Mouse (Mus musculus) MEL (cell line): Measurements from ENCODE around the gene Tbcd. TPM values are rescaled to one million over a fixed set of nuclear protein-coding genes. Genes with fewer than 3 reads are reported as not detected.

Experiments
- DNase-seq: peaks from one replicate; pipeline ENCODE4 v3.0.0; 2011; ENCODE audit warnings: low read depth, low spot score
- H3K27ac ChIP-seq: 2 replicates; pipeline ENCODE4 v1.5.1; 2012; ENCODE audit warnings: low read depth, mild to moderate bottlenecking, control low read depth, low read length, moderate library complexity; ENCODE audit not compliant: control insufficient read depth
- H3K27me3 ChIP-seq, 2 experiments: fragments of 150-350 bp in 1 of 2; sonication (generic) in 1 of 2; 2 replicates each; pipeline ENCODE4 v1.6.1; 2012; ENCODE audit warnings: low read length in 2 of 2, mild to moderate bottlenecking in 2 of 2, improper control_type of control experiment in 1 of 2, moderate library complexity in 1 of 2; ENCODE audit not compliant: insufficient read depth in 2 of 2, control insufficient read depth in 1 of 2
- H3K36me3 ChIP-seq, 2 experiments: 2 replicates each; pipeline ENCODE4 v1.6.1; 2012 to 2014; ENCODE audit warnings: low read length in 2 of 2, improper control_type of control experiment in 1 of 2, inconsistent platforms in 1 of 2, mild to moderate bottlenecking in 1 of 2; ENCODE audit not compliant: insufficient read depth in 2 of 2, control insufficient read depth in 1 of 2
- H3K4me1 ChIP-seq, 2 experiments: fragments of 150-350 bp in 1 of 2; sonication (generic) in 1 of 2; 2 replicates each; pipeline ENCODE4 v1.6.1; 2012; ENCODE audit warnings: low read length in 2 of 2, improper control_type of control experiment in 1 of 2, mild to moderate bottlenecking in 1 of 2; ENCODE audit not compliant: insufficient read depth in 2 of 2, control insufficient read depth in 1 of 2
- H3K4me3 ChIP-seq, 2 experiments: fragments of 150-350 bp in 1 of 2; sonication (generic) in 1 of 2; 2 replicates each; pipeline ENCODE4 v1.5.1; 2012; ENCODE audit warnings: low read depth in 2 of 2, low read length in 2 of 2, mild to moderate bottlenecking in 2 of 2, moderate library complexity in 2 of 2, control low read depth in 1 of 2, improper control_type of control experiment in 1 of 2; ENCODE audit not compliant: control insufficient read depth in 1 of 2, insufficient read depth in 1 of 2
- H3K79me2 ChIP-seq: 2 replicates; pipeline ENCODE4 v1.6.1; 2012; ENCODE audit warnings: mild to moderate bottlenecking, low read length, moderate library complexity; ENCODE audit not compliant: control insufficient read depth, poor library complexity, insufficient read depth
- H3K9ac ChIP-seq: 2 replicates; pipeline ENCODE4 v1.6.1; 2012; ENCODE audit warnings: low read depth, mild to moderate bottlenecking, control low read depth, low read length, moderate library complexity; ENCODE audit not compliant: control insufficient read depth, poor library complexity, severe bottlenecking
- H3K9me3 ChIP-seq: fragments of 150-350 bp; sonication (generic); replicated peaks from 2 replicates; pipeline ENCODE4 v1.6.1; 2012; ENCODE audit warnings: mild to moderate bottlenecking, low read length, improper control_type of control experiment, moderate library complexity; ENCODE audit not compliant: insufficient read depth
- BHLHE40 ChIP-seq: IDR thresholded peaks from 2 replicates; pipeline ENCODE4 v1.6.1; 2012; ENCODE audit warnings: low read depth, mild to moderate bottlenecking, inconsistent platforms, low read length, improper control_type of control experiment, borderline replicate concordance
- CHD1 ChIP-seq: IDR thresholded peaks from 2 replicates; pipeline ENCODE4 v1.6.1; 2012; ENCODE audit warnings: low read depth, mild to moderate bottlenecking, inconsistent platforms, low read length, improper control_type of control experiment
- CHD2 ChIP-seq: IDR thresholded peaks from 2 replicates; pipeline ENCODE4 v1.6.1; 2011; ENCODE audit warnings: low read length, improper control_type of control experiment
- CTCF ChIP-seq, 3 experiments: IDR thresholded peaks in 2 of 3; conservative IDR thresholded peaks in 1 of 3; 2 replicates each; pipeline ENCODE4 v1.5.1; 2011 to 2012; ENCODE audit warnings: low read length in 3 of 3, low read depth in 2 of 3, mild to moderate bottlenecking in 2 of 3, improper control_type of control experiment in 1 of 3, inconsistent platforms in 1 of 3, mixed read lengths in 1 of 3, moderate library complexity in 1 of 3; ENCODE audit not compliant: control insufficient read depth in 1 of 3, insufficient read depth in 1 of 3, poor library complexity in 1 of 3, severe bottlenecking in 1 of 3
- E2F4 ChIP-seq: IDR thresholded peaks from 2 replicates; pipeline ENCODE4 v1.6.1; 2011; ENCODE audit warnings: low read depth, low read length, improper control_type of control experiment, borderline replicate concordance
- EP300 ChIP-seq, 2 experiments: IDR thresholded peaks; 2 replicates each; pipeline ENCODE4 v1.6.1; 2011; ENCODE audit warnings: improper control_type of control experiment in 2 of 2, low read length in 2 of 2, low read depth in 1 of 2, mild to moderate bottlenecking in 1 of 2
- GABPA ChIP-seq: IDR thresholded peaks from 2 replicates; pipeline ENCODE4 v1.6.1; 2012; ENCODE audit warnings: low read depth, mild to moderate bottlenecking, inconsistent platforms, low read length, improper control_type of control experiment, moderate library complexity
- KAT2A ChIP-seq: conservative IDR thresholded peaks from 2 replicates; pipeline ENCODE4 v1.6.1; 2012; ENCODE audit warnings: low read depth, low read length, improper control_type of control experiment, inconsistent platforms
- MAFK ChIP-seq: IDR thresholded peaks from 2 replicates; pipeline ENCODE4 v1.6.1; 2011; ENCODE audit warnings: low read depth, mild to moderate bottlenecking, low read length, improper control_type of control experiment, borderline replicate concordance
- MEF2A ChIP-seq: IDR thresholded peaks from 2 replicates; pipeline ENCODE4 v1.6.1; 2014; ENCODE audit warnings: low read depth, mild to moderate bottlenecking, inconsistent platforms, low read length, improper control_type of control experiment; ENCODE audit not compliant: poor library complexity, insufficient replicate concordance, severe bottlenecking; ENCODE audit errors: extremely low read depth
- MXI1 ChIP-seq: IDR thresholded peaks from 2 replicates; pipeline ENCODE4 v1.6.1; 2011; ENCODE audit warnings: mild to moderate bottlenecking, low read depth, low read length, improper control_type of control experiment
- MYB ChIP-seq: IDR thresholded peaks from 2 replicates; pipeline ENCODE4 v1.6.1; 2011; ENCODE audit warnings: mild to moderate bottlenecking, low read depth, low read length, improper control_type of control experiment
- NELFE ChIP-seq: IDR thresholded peaks from 2 replicates; pipeline ENCODE4 v1.6.1; 2011; ENCODE audit warnings: low read depth, low read length, improper control_type of control experiment
- NRF1 ChIP-seq: IDR thresholded peaks from 2 replicates; pipeline ENCODE4 v1.6.1; 2014; ENCODE audit warnings: low read depth, mild to moderate bottlenecking, inconsistent platforms, low read length, improper control_type of control experiment, moderate library complexity; ENCODE audit not compliant: poor library complexity, insufficient read depth, severe bottlenecking
- RAD21 ChIP-seq: IDR thresholded peaks from 2 replicates; pipeline ENCODE4 v1.6.1; 2011; ENCODE audit warnings: mild to moderate bottlenecking, low read depth, low read length, improper control_type of control experiment
- SIN3A ChIP-seq: IDR thresholded peaks from 2 replicates; pipeline ENCODE4 v1.6.1; 2012; ENCODE audit warnings: low read length, improper control_type of control experiment, inconsistent platforms
- SMC3 ChIP-seq: IDR thresholded peaks from 2 replicates; pipeline ENCODE4 v1.6.1; 2011; ENCODE audit warnings: low read depth, low read length, improper control_type of control experiment
- TBP ChIP-seq: IDR thresholded peaks from 2 replicates; pipeline ENCODE4 v1.8.0; 2011; ENCODE audit warnings: low read depth, low read length, improper control_type of control experiment
- TCF12 ChIP-seq: IDR thresholded peaks from 2 replicates; pipeline ENCODE4 v1.6.1; 2014; ENCODE audit warnings: low read depth, mild to moderate bottlenecking, inconsistent platforms, low read length, improper control_type of control experiment, moderate library complexity
- UBTF ChIP-seq: IDR thresholded peaks from 2 replicates; pipeline ENCODE4 v1.6.1; 2012; ENCODE audit warnings: low read depth, mild to moderate bottlenecking, inconsistent platforms, low read length, improper control_type of control experiment, moderate library complexity, borderline replicate concordance; ENCODE audit not compliant: insufficient read depth
- USF1 ChIP-seq: IDR thresholded peaks from 2 replicates; pipeline ENCODE4 v1.6.1; 2014; ENCODE audit warnings: low read depth, mild to moderate bottlenecking, inconsistent platforms, low read length, improper control_type of control experiment, moderate library complexity
- USF2 ChIP-seq, 2 experiments: IDR thresholded peaks; 2 replicates each; pipeline ENCODE4 v1.6.1; 2011 to 2012; ENCODE audit warnings: improper control_type of control experiment in 2 of 2, low read length in 2 of 2, borderline replicate concordance in 1 of 2, inconsistent platforms in 1 of 2, low read depth in 1 of 2, mild to moderate bottlenecking in 1 of 2; ENCODE audit not compliant: insufficient read depth in 1 of 2
- ZC3H11A ChIP-seq: IDR thresholded peaks from 2 replicates; pipeline ENCODE4 v1.6.1; 2012; ENCODE audit warnings: low read depth, mild to moderate bottlenecking, inconsistent platforms, low read length, improper control_type of control experiment
- ZKSCAN1 ChIP-seq: IDR thresholded peaks from 2 replicates; pipeline ENCODE4 v1.6.1; 2012; ENCODE audit warnings: low read depth, mild to moderate bottlenecking, inconsistent platforms, low read length, improper control_type of control experiment, moderate library complexity
- ZMIZ1 ChIP-seq: IDR thresholded peaks from 2 replicates; pipeline ENCODE4 v1.6.1; 2012; ENCODE audit warnings: low read depth, mild to moderate bottlenecking, inconsistent platforms, low read length, improper control_type of control experiment, moderate library complexity
- ZNF384 ChIP-seq: IDR thresholded peaks from 2 replicates; pipeline ENCODE4 v1.6.1; 2012; ENCODE audit warnings: low read depth, mild to moderate bottlenecking, inconsistent platforms, low read length, improper control_type of control experiment
- polyA plus RNA-seq, 2 experiments: library from polyadenylated mRNA; stranded (reverse) in 1 of 2; unstranded in 1 of 2; fragments of >175 nt in 1 of 2; fragments of >200 nt in 1 of 2; gene quantifications; 2 replicates each; pipeline versions ENCODE4 v1.2.1 to v1.2.4; 2012; ENCODE audit warnings: low replicate concordance in 2 of 2, low read depth in 1 of 2; ENCODE audit not compliant: insufficient read length in 2 of 2, insufficient read depth in 1 of 2, missing spikeins in 1 of 2
- total RNA-seq: library from RNA; depleted of rRNA; stranded (reverse); fragments of 300-350 nt; gene quantifications from 2 replicates; pipeline ENCODE4 v1.2.3, GENCODE M21; 2012

Gene Tbcd
- total and polyA plus RNA-seq, 3 experiments = 50.0 to 65.3 TPM; not detected in 1

- H3K79me2 ChIP-seq = no peaks in the 10 kb centered on the region
- H3K36me3 ChIP-seq = no peaks in the 10 kb centered on the region
- TF ChIP-seq NELFE (no peak), ZNF384 (no peak), MEF2A (no peak), SMC3 (peak; percentile 62), TCF12 (no peak), CHD2 (no peak), USF2 (IDR thresholded peaks at IDR 0.05; ENCODE audit: borderline replicate concordance in 1 of 2, insufficient read depth in 1 of 2, low read depth in 1 of 2, low read length in 2 of 2) (no peak), ZC3H11A (peak; percentile 70), NRF1 (no peak), UBTF (no peak), BHLHE40 (no peak), MXI1 (no peak), CTCF (IDR thresholded peaks at IDR 0.05 in 2 of 3, conservative IDR thresholded peaks at IDR 0.05 in 1 of 3; ENCODE audit: control insufficient read depth in 1 of 3, insufficient read depth in 1 of 3, low read depth in 2 of 3, low read length in 3 of 3, poor library complexity in 1 of 3, severe bottlenecking in 1 of 3) (peak; percentile 39 to 65 (median 59)), RAD21 (peak; percentile 70), TBP (no peak), GABPA (no peak), MYB (no peak), CHD1 (no peak)
- H3K4me3 ChIP-seq = no peak overlapping the region
- H3K9me3 ChIP-seq = no peaks in the 10 kb centered on the region
- H3K27ac ChIP-seq = no peak overlapping the region
- DNase-seq = peak; percentile 54
- H3K9ac ChIP-seq = no peak overlapping the region
- no peaks in the 10 kb centered on the region for H3K4me1 ChIP-seq
- H3K27me3 ChIP-seq = no peaks in the 10 kb centered on the region
Measured at GRCm38 (mm10) chr11:121630406-121630805, 178.7 kb downstream of the Tbcd start.

- Histone ChIP-seq H3K27ac (no peak overlapping the region), H3K9me3 (no peaks in the 10 kb centered on the region), H3K4me3 (no peak overlapping the region), H3K9ac (no peak overlapping the region), H3K79me2 (no peaks in the 10 kb centered on the region), H3K36me3 (no peaks in the 10 kb centered on the region), H3K27me3 (no peaks in the 10 kb centered on the region), H3K4me1 (no peaks in the 10 kb centered on the region)
- DNase-seq = no peak
- TF ChIP-seq ZMIZ1 (no peak), USF1 (no peak), MYB (no peak), KAT2A (no peak), ZC3H11A (no peak), E2F4 (no peak), SMC3 (no peak), SIN3A (no peak), CHD1 (no peak), MEF2A (no peak), EP300 (IDR thresholded peaks at IDR 0.05; ENCODE audit: low read depth in 1 of 2, low read length in 2 of 2) (no peak), TBP (no peak), NRF1 (no peak), ZKSCAN1 (no peak), CHD2 (no peak), MAFK (no peak)
Measured at GRCm38 (mm10) chr11:121631410-121631809, 179.7 kb downstream of the Tbcd start.
